Mouse (Mus musculus): ENCODE measurements at regions not wholly inside any gene's neighbourhood (a gene's known extent, or its start where the extent isn't known, plus 50 kb on each side); places are given as distances from the start of the nearest gene placed in this dataset.

- Histone ChIP-seq H3K9me3 (replicated peaks) (no peaks in the 10 kb centered on the region), H3K4me2 (no peak overlapping the region), H3K27ac (ENCODE audit: poor library complexity, severe bottlenecking) (no peak overlapping the region), H3K4me3 (no peak overlapping the region), H3K4me1 (replicated peaks) (no peaks in the 10 kb centered on the region), H3K36me3 (no peaks in the 10 kb centered on the region), H3K27me3 (replicated peaks) (no peaks in the 10 kb centered on the region), H3K9ac (no peak overlapping the region)
- no peak for ATAC-seq (ENCODE audit: insufficient number of reproducible peaks, low FRiP score)
These were observed 408.1 kb downstream of the Plod2 start for GRCm38 (mm10) chr9:92950092-92950491.

DNA sequence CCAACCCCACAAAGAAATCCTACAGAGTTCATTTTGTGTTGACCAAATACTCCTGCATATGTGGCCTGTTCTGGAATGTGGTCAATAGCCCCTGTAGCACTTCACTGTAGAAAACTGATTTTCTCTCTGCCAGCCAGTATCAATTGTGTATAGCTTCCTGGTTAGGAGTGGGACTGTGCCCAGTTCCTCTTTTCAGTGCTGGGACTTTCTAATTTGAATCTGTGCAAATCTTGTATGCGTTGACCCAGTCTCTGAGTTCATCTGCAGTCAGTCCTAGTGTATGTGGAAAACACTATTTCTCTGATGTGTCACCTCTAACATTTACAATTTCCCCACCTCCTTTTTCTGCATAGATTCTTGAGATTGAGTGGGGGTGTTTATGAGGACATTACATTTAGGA is 421.3 kb downstream of the Plod2 start:
- Histone ChIP-seq H3K4me1 (replicated peaks) (no peaks in the 10 kb centered on the region), H3K9ac (no peak overlapping the region), H3K4me3 (no peak overlapping the region), H3K36me3 (no peaks in the 10 kb centered on the region), H3K9me3 (replicated peaks) (no peaks in the 10 kb centered on the region), H3K4me2 (no peak overlapping the region), H3K27me3 (replicated peaks) (no peaks in the 10 kb centered on the region), H3K27ac (ENCODE audit: poor library complexity, severe bottlenecking) (no peak overlapping the region)
- WGBS = 81% methylated on average over 1 of the region's 1 CpGs
- ATAC-seq (ENCODE audit: insufficient number of reproducible peaks, low FRiP score) = no peak

DNA sequence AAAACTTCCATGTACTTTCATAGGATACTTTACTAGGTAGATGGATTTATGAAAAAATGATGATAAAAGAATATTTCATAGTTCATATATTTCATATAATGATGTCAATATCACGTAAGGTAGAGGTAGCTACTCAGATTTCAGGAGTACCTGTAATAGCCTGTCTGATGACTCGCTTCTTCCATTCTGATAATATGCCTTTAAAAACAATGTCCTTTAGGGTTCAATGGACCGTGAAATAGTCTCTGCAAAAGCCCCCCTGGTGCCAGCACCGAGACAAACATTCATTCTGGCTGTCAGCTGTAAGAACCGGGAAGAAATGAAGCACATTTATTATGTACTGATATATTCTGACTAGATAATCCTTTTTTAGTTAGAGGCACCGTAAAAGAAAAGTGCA is 449.7 kb downstream of the Plod2 start:
- ATAC-seq (ENCODE audit: insufficient number of reproducible peaks, low FRiP score) = no peak
- 0 out of 2 replicates have a peak, but pooled peaks cover 3% of the 10 kb centered on the region for H3K9me3 ChIP-seq (replicated peaks)
- H3K27ac ChIP-seq (ENCODE audit: poor library complexity, severe bottlenecking) = no peak overlapping the region
- no peaks in the 10 kb centered on the region for H3K27me3 ChIP-seq (replicated peaks)
- WGBS = 71% methylated on average over 6 of the region's 6 CpGs
- H3K9ac ChIP-seq = no peak overlapping the region
- H3K4me2 ChIP-seq = no peak overlapping the region
- no peak overlapping the region for H3K4me3 ChIP-seq
- no peaks in the 10 kb centered on the region for H3K4me1 ChIP-seq (replicated peaks)
- H3K36me3 ChIP-seq = no peaks in the 10 kb centered on the region

DNA sequence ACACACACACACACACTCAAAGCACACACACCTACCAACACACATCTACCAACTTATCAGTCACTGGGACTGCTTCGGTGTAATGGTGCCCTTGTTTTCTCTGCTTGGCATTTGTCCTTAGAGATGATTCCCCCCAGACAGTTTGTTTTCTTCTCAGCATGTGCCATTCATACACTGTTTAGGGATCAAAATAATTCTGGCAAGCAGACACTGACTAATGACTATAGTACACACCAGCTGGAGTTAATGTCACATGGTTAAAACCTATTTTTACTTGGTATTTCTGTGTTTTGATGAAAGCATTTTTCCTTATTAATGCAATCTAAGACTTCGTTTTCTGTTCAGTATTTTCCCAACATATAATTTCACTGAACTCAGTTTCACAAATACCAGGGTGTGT is 454.1 kb downstream of the Plod2 start:
- H3K9me3 ChIP-seq (replicated peaks) = 0 out of 2 replicates have a peak, but pooled peaks cover 3% of the 10 kb centered on the region
- no peak overlapping the region for H3K4me2 ChIP-seq
- no peak for ATAC-seq (ENCODE audit: insufficient number of reproducible peaks, low FRiP score)
- no peaks in the 10 kb centered on the region for H3K27me3 ChIP-seq (replicated peaks)
- no peaks in the 10 kb centered on the region for H3K4me1 ChIP-seq (replicated peaks)
- H3K27ac ChIP-seq (ENCODE audit: poor library complexity, severe bottlenecking) = no peak overlapping the region
- H3K4me3 ChIP-seq = no peak overlapping the region
- H3K36me3 ChIP-seq = no peaks in the 10 kb centered on the region
- WGBS = 74% methylated on average over 2 of the region's 2 CpGs
- no peak overlapping the region for H3K9ac ChIP-seq

DNA sequence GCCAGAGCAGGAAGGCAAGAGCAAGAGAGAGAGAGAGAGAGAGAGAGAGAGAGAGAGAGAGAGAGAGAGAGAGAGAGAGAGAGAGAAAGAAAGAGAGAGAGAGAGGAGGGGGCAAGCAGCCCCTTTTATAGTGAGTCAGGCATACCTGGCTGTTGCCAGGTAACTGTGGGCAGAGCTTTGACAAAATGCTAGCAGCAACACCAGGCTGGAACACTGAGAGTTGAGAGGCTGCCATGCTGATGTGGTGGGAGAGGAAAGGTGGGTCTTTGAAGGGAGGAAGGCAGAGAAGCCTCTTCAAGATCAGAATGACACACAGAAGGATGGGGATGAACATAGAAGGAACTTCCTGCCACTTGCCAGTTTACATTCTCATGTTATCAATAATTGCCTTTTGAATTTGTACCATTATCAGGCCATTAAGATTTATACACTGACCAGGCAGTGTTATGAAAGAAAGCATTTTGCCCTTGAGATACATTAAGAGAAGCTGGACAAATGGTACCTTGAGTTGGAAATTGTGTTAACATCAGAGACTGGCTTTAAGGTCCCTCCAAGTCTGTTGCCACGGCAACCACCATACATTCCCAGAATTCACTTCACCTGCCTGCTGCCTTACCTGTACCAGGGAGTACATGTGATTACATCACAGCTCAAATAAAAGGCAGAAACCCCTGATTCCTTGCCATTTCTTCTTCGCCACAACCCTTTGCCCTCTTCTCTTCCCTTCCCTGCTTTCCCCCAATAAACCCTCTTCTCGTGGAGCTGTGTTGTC is 463.3 kb downstream of the Plod2 start:
- no peaks in the 10 kb centered on the region for H3K36me3 ChIP-seq
- no peak overlapping the region for H3K27ac ChIP-seq (ENCODE audit: poor library complexity, severe bottlenecking)
- H3K4me1 ChIP-seq (replicated peaks) = no peaks in the 10 kb centered on the region
- H3K4me2 ChIP-seq = no peak overlapping the region
- ATAC-seq (ENCODE audit: insufficient number of reproducible peaks, low FRiP score) = no peak
- H3K9ac ChIP-seq = no peak overlapping the region
- no peaks in the 10 kb centered on the region for H3K9me3 ChIP-seq (replicated peaks)
- no peaks in the 10 kb centered on the region for H3K27me3 ChIP-seq (replicated peaks)
- no peak overlapping the region for H3K4me3 ChIP-seq
- 75% methylated on average over 3 of the region's 3 CpGs for WGBS

GRCm38 (mm10) chr9:93008511-93009302 is 466.7 kb downstream of the Plod2 start:
- Histone ChIP-seq H3K9me3 (replicated peaks) (no peaks in the 10 kb centered on the region), H3K4me2 (no peak overlapping the region), H3K4me1 (replicated peaks) (no peaks in the 10 kb centered on the region), H3K27me3 (replicated peaks) (no peaks in the 10 kb centered on the region), H3K36me3 (no peaks in the 10 kb centered on the region), H3K4me3 (no peak overlapping the region), H3K9ac (no peak overlapping the region), H3K27ac (ENCODE audit: poor library complexity, severe bottlenecking) (no peak overlapping the region)
- ATAC-seq (ENCODE audit: insufficient number of reproducible peaks, low FRiP score) = no peak
- WGBS = 75% methylated on average over 4 of the region's 4 CpGs

DNA sequence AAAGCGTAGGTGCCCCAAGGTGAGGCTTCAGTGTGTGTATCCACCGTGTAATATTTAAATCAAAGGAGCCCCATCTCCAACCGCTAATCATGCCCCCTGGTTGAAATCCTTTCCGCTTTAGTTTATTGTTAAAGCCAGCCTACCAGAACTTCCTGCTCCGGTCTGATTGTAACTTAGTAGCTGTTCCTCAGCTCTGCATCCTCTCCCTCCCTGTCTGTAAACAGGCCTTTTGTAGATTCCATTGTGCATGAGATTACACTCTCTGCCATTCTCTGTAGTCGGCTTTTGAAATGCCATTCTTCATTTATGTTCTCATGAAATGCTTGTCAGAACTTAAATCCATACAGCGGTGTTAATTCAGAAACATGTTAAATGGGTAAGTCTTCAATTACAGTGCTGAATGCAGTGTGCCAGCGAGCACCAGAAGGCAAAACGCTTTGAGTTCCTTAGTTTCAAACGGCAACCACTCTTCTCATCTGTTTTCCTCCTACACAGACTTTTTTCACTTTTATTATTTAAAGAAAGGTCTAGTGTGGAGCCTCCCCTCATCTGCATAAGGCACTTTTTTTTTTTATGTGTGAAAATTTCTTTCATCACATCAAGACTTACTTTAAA is 502.4 kb downstream of the Plod2 start:
- 72% methylated on average over 10 of the region's 10 CpGs for WGBS
- no peaks in the 10 kb centered on the region for H3K4me1 ChIP-seq (replicated peaks)
- no peak overlapping the region for H3K27ac ChIP-seq (ENCODE audit: poor library complexity, severe bottlenecking)

DNA sequence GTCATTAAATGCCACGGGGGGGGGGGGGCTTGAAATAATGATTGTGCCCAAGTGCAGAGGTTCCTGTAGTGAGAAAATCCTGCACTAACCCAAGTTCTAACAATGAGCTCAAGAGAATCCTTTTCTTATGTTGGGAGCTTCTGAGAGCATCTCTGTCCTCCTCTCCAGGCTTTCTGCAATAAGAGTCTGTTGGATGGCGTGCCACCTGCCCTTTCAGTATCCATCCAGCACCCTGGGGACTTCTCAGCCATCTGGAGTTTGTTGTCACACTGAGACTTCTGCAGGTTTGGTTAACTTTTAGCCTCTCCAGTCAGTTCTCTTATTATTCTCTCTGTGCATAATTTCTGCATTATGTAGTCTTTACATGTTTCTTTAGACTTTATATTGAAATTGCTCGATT is 530.1 kb downstream of the Plod2 start:
- Histone ChIP-seq H3K4me3 (no peak overlapping the region), H3K9me3 (replicated peaks) (no peaks in the 10 kb centered on the region), H3K9ac (no peak overlapping the region), H3K4me1 (replicated peaks) (no peaks in the 10 kb centered on the region), H3K27me3 (replicated peaks) (no peaks in the 10 kb centered on the region), H3K36me3 (no peaks in the 10 kb centered on the region), H3K4me2 (no peak overlapping the region), H3K27ac (ENCODE audit: poor library complexity, severe bottlenecking) (no peak overlapping the region)
- ATAC-seq (ENCODE audit: insufficient number of reproducible peaks, low FRiP score) = no peak
- WGBS = 66% methylated on average over 3 of the region's 3 CpGs

More for the DNA sequence above, 502.4 kb downstream of the Plod2 start:
- no peak overlapping the region for H3K4me2 ChIP-seq
- H3K27me3 ChIP-seq (replicated peaks) = no peaks in the 10 kb centered on the region
- ATAC-seq (ENCODE audit: insufficient number of reproducible peaks, low FRiP score) = no peak
- no peaks in the 10 kb centered on the region for H3K36me3 ChIP-seq
- H3K9me3 ChIP-seq (replicated peaks) = no peaks in the 10 kb centered on the region
- H3K9ac ChIP-seq = no peak overlapping the region
- H3K4me3 ChIP-seq = no peak overlapping the region

DNA sequence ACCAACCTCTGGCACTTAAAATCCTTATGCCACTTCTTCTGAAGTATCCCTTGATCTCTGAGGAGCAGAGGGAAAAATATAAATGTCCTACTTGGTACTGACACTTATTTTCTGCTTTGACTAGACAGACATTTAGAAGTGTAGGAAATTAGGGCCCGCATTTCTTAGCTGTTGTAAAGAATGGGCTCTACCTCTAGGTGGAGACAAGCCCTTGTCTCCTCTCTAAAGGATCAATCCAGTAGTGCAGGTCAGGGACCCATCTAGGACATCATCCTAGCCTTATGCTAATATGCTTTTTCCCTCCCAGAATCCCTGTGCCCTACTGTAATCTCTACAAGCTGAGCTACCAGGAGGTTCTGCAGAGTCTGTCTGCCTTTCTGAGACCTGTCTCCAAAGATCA is 541.1 kb downstream of the Plod2 start:
- Histone ChIP-seq H3K27ac (ENCODE audit: poor library complexity, severe bottlenecking) (no peak overlapping the region), H3K9ac (no peak overlapping the region), H3K4me2 (no peak overlapping the region), H3K4me3 (no peak overlapping the region), H3K9me3 (replicated peaks) (no peaks in the 10 kb centered on the region), H3K27me3 (replicated peaks) (no peaks in the 10 kb centered on the region), H3K4me1 (replicated peaks) (no peaks in the 10 kb centered on the region), H3K36me3 (no peaks in the 10 kb centered on the region)
- no peak for ATAC-seq (ENCODE audit: insufficient number of reproducible peaks, low FRiP score)
- WGBS = 69% methylated on average over 1 of the region's 1 CpGs

DNA sequence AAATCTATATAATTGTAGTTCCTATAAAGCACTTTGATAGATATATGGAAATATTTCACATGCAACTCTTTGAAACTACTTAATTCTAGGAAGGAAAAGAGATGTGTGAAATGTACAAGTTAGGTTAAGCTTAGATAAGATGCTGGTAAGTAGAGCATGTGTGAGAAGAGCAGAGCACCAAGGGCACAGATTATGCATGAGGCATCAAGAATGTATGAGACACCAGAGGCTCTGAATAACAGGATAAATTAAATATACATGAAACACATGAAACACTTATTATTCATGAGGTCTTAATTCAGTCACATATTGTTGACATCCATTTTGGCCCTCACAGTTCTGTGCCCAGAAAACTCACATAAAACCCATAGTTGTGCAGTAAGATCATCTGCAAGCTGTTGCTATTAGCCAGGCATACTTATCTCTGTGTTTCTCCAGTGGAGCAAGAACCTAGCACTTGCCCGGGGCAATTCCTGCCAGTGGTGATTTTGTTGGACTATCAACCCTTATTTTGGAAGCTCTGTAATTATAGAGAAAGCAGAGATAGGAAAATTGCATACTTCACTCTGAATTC is 556.1 kb downstream of the Plod2 start:
- no peaks in the 10 kb centered on the region for H3K9me3 ChIP-seq (replicated peaks)
- no peaks in the 10 kb centered on the region for H3K4me1 ChIP-seq (replicated peaks)
- H3K4me2 ChIP-seq = no peak overlapping the region
- H3K4me3 ChIP-seq = no peak overlapping the region
- no peak overlapping the region for H3K9ac ChIP-seq
- no peaks in the 10 kb centered on the region for H3K27me3 ChIP-seq (replicated peaks)
- whole genome bisulfite sequencing = 66% methylated on average over 1 of the region's 1 CpGs
- H3K36me3 ChIP-seq = no peaks in the 10 kb centered on the region
- no peak overlapping the region for H3K27ac ChIP-seq (ENCODE audit: poor library complexity, severe bottlenecking)
- ATAC-seq (ENCODE audit: insufficient number of reproducible peaks, low FRiP score) = no peak

- H3K9me3 ChIP-seq (replicated peaks) = 0 out of 2 replicates have a peak, but pooled peaks cover 3% of the 10 kb centered on the region
These were observed 588.5 kb downstream of the Plod2 start for GRCm38 (mm10) chr9:93130561-93130960.

More at GRCm38 (mm10) chr9:93130561-93130960, 588.5 kb downstream of the Plod2 start:
- Histone ChIP-seq H3K4me2 (no peak overlapping the region), H3K36me3 (no peaks in the 10 kb centered on the region), H3K4me1 (replicated peaks) (no peaks in the 10 kb centered on the region), H3K27me3 (replicated peaks) (no peaks in the 10 kb centered on the region), H3K27ac (ENCODE audit: poor library complexity, severe bottlenecking) (no peak overlapping the region), H3K4me3 (no peak overlapping the region), H3K9ac (no peak overlapping the region)
- WGBS = 45% methylated on average over 1 of the region's 1 CpGs
- no peak for ATAC-seq (ENCODE audit: insufficient number of reproducible peaks, low FRiP score)
